Mouse (Mus musculus) kidney, adult 2 months (tissue): ENCODE measurements at regions not wholly inside any gene's neighbourhood (a gene's known extent, or its start where the extent isn't known, plus 50 kb on each side); places are given as distances from the start of the nearest gene placed in this dataset.

Experiments
- CTCF ChIP-seq: fragments of 200-500 bp; conservative IDR thresholded peaks from 2 replicates; pipeline ENCODE4 v1.5.1; 2011; ENCODE audit warnings: low read depth, mild to moderate bottlenecking, control low read depth, low read length, moderate library complexity, mixed read lengths; ENCODE audit not compliant: insufficient read depth, insufficient read length
- POLR2A ChIP-seq: fragments of 200-500 bp; IDR thresholded peaks from one replicate; pipeline ENCODE4 v1.6.1; 2011; ENCODE audit warnings: low read depth, low read length, control low read depth

DNA sequence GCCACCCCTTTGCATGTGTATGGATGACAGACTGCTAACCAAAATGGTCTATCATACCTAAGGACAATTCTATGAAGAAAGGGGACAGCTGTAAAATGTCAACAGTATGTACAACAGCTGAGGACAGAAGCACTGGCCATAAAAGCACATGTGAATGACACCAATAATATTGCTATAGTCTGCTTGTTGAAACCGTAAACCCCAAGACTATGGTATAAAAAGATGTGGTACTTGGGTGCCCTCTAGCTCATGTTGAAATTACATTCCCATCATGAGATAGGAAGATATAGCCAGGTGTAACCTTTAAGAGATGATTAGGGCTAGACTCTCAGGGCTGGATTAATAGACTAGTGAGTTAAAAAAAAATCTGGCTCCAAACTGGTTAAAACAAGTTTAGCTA lies 361.6 kb upstream of the Sptlc3 start:
- no peak for TF ChIP-seq CTCF
- no peak for TF ChIP-seq POLR2A
